Mouse (Mus musculus) megakaryocyte-erythroid progenitor cell, adult 5-6 weeks (primary cell): ENCODE results near the gene Cdc16. TPM values are rescaled to one million over a fixed set of nuclear protein-coding genes. Genes with fewer than 3 reads are reported as not detected.
"Not testable (repeated sequence)": the region's sequence is repeated elsewhere in the genome, so short reads cannot be mapped to it uniquely, and the experiment has no call there.

ENCODE experiments used
- ATAC-seq: replicated peaks from 2 replicates; pipeline ENCODE4 v1.8.0; 2016; ENCODE audit warnings: mild to moderate bottlenecking, inconsistent platforms; ENCODE audit not compliant: severe bottlenecking, poor library complexity, low FRiP score, low TSS enrichment
- total RNA-seq, 2 experiments: library from RNA; stranded (forward) in 1 of 2; stranded (reverse) in 1 of 2; fragments of 200-1000, 215-1000 nt in 1 of 2; fragments of >200 nt in 1 of 2; fragmentation: Nextera tagmentation in 1 of 2; gene quantifications; 2 replicates each; pipeline ENCODE4 v1.2.3; 2014 to 2017

The Cdc16 gene
- total RNA-seq (2014; fragmentation: Nextera tagmentation), result 48.8 and 72.3 TPM in 2 replicates
- total RNA-seq (2017), result 52.0 and 55.6 TPM in 2 replicates

- peak; percentile 74 for ATAC-seq
Measured at GRCm38 (mm10) chr8:13756982-13757804, at the start of gene Cdc16. TSS of gene Cdc16 (plus strand) at chr8:13757676.

- no peak for ATAC-seq
Measured at GRCm38 (mm10) chr8:13708514-13708913, 49.0 kb upstream of the Cdc16 start.

- no peak for ATAC-seq
Measured at GRCm38 (mm10) chr8:13718980-13719379, 38.5 kb upstream of the Cdc16 start.

- no peak for ATAC-seq
Measured at GRCm38 (mm10) chr8:13725722-13726121, 31.8 kb upstream of the Cdc16 start.

- ATAC-seq, result no peak
Measured at GRCm38 (mm10) chr8:13727469-13728094, 29.9 kb upstream of the Cdc16 start.

GRCm38 (mm10) chr8:13740323-13740770 is 17.1 kb upstream of the Cdc16 start:
- ATAC-seq, result peak; percentile 65

- peak; percentile 89 for ATAC-seq
Measured at GRCm38 (mm10) chr8:13740817-13741613, 16.5 kb upstream of the Cdc16 start.

- ATAC-seq, result not testable (repeated sequence)
Measured at GRCm38 (mm10) chr8:13746212-13746611, 11.3 kb upstream of the Cdc16 start.

GRCm38 (mm10) chr8:13747626-13748025 is 9.8 kb upstream of the Cdc16 start:
- no peak for ATAC-seq

- peak; percentile 53; the same call in 1 of the 2 replicates for ATAC-seq
Measured at GRCm38 (mm10) chr8:13753680-13754079, 3.8 kb upstream of the Cdc16 start.

- no peak for ATAC-seq
Measured at GRCm38 (mm10) chr8:13756480-13756879, 996 bp upstream of the Cdc16 start.

DNA sequence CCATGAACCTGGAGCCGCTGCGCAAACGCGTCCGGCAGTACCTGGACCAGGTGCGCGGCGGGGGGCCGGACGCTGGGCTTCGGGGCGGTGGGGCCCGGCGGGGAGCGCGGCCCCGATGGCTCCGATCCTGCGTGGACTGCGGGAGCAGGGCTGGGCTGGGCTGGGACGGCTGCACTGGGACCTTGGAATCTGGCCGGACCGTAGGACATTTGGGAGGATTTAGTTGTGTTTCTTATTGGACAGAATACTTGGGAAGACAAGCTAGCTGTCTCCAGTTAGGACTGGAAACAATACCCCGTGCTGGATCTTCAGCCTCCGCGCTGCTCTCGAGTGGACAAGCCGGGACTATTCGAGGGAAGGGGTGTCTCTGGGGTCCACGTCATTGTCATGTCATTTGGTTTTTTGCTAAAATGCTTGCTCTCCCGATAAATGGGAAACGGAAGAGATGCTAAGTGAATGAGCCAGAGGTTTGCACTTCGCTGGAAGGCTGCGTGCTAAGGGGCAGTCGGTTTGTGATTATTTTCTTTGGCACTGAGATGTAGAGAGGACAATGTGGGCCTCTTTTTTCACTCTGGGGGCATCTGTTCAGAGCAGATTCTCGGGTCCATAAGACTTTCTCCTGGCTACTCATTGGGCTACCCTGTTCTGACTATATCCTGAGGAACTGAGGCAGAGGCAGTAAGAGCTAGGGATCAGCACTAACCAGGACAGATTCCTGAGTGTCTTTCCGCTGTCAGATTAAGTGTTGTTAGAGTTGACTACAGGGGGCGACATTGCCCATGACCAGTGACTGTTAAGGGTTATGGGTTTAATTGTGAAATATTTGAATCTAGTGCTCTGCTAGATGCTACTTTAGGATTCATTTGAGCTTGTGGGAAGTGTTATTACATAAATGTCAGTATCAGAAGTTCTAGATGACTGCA is 590 bp downstream of the Cdc16 start:
- ATAC-seq, result peak; percentile 80

GRCm38 (mm10) chr8:13769206-13769605 is 11.7 kb downstream of the Cdc16 start:
- ATAC-seq, result no peak

DNA sequence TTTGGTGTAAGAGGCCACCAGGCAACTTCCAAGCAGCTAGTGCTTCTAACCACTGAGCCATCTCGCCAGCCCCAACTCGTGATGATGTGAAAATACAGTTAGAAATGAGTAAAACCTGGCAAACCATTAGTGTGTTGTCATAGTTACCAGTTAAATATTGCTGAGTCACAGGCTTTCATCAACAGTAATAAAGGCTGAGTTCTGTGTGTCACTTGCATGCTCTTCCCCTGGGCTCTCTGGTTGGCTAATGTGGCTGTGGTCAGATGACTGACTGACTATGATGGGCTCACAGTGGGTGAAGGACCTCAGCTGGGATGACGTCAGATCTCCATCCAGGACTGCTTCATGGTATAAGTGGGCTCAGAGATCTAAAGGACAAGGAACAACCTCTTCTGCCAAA is 23.1 kb downstream of the Cdc16 start:
- no peak for ATAC-seq

DNA sequence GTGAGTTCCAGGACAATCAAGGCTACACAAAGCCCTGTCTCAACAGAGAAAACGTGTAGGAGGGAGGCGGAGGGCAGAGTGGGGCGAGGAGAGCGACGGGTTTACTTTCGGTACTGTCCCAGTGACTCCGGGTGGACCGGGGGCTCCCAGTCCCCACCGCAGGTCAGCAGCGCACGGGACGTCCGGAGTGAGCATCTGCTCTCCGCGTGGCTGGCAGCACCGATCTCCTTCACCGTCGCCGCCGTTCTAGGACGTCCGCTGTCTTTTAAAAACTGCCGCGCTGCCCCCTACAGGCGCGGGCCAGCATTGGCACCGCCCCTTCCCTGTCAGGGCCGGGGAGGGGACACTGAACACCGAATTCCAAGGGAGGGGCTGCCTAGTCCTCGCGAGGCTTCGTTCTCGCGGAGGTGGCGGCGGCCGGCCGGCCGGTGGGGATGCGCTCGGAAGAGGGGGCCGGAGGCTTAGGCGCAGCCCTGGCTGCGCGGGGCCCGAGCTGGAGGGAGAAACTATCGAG is 27.8 kb downstream of the Cdc16 start, which contains the start of gene Upf3a:
TSS of gene Upf3a (plus strand) at position 366 of the 514 bp plus-strand sequence.
- ATAC-seq, result peak; percentile 89

DNA sequence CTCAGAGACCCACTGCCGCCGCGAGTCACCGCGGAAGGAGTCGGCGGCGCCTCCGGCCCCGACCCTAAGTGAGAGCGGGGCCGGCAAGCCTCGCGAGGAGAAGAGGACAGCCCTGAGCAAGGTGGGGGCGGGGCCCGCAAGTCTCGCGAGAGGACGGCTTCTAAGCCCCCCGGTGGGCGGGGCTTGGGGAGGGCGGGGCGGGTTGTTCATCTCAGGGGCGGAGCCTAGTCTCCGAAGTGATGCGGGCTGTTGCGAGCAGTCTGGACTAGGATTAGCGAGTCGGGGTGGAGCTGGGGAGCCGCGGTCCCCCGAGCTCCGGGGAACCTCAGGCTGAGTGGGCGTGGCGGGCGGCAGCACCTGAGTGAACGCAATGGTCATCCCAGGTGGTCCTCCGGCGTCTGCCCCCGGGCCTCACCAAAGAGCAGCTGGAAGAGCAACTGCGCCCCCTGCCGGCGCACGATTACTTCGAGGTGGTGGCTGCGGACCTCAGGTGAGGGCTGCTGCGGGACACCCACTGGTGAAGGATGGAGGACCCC is 28.4 kb downstream of the Cdc16 start:
- peak; percentile 75 for ATAC-seq

DNA sequence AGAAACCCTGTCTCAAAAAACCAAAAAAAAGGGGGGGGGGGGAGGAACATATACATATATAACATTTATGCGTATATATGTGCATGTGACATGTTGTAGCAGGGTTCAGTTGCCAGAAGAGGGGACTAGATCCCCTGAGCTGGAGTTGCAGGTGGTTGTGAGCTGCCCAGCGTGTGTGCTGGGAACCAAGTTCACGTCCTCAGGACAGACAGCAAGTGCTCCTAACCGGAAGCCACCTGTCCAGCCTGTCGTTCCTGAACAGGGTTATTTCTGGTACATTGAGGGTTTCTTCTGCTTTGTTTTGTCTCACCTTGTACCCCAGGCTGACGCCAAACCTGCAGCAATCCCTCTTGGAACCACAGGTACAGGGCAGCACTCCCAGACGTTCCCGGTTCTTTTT is 32.1 kb downstream of the Cdc16 start:
- ATAC-seq, result no peak

DNA sequence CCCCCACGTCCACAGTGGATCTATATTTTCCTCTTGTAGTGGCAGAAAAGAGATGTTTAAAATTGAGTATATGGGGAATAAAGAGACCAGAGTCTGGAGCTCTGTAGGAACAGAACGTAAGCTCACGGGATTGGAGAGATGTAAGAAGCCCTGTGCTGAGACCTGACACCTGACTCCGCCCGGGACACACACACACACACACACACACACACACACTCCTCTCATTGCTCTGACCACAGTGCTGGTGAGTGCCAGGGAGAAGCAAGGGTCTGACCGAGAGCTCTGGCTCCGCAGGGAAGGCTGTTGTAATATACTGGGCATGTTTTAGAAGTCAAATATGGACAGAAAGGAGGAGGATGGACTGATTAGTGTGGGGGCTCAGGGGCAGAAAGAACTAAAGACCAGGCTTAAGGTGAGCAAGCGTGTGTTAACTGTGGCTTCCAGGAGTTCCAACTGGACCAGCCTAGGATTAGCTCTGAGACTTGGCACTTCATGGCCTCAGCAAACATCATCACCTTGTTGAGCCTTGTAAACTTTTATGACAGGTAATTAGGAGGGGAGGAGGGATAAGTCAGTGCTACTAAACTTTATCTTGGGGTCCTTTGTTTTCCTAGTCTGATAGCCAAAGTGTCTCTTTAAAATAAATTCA is 35.7 kb downstream of the Cdc16 start:
- ATAC-seq, result no peak
